Mouse (Mus musculus): ENCODE measurements around the gene Bicral.
"Not testable (repeated sequence)": the region's sequence is repeated elsewhere in the genome, so short reads cannot be mapped to it uniquely, and the experiment has no call there.

Bicral gene

DNA sequence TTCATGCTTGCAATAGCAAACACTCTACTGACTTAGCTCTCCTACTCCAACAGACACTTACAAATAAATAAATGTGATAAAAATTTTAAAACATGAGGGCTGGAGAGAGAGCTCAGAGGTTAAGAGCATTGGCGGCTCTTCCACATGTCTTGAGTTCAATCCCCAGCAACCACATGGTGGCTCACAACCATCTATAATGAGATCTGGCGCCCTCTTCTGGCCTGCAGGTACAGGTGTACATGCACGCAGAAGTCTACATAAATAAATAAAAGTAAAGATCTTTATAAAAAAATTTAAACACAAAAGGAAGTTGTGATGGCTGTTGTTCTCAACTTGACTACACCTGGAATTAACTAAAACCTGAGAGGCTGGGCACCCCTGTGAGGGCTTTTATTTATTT lies 17.3 kb upstream of the Bicral start:
- DNase-seq (ENCODE audit: low spot score in 2 of 2) = no peak

DNA sequence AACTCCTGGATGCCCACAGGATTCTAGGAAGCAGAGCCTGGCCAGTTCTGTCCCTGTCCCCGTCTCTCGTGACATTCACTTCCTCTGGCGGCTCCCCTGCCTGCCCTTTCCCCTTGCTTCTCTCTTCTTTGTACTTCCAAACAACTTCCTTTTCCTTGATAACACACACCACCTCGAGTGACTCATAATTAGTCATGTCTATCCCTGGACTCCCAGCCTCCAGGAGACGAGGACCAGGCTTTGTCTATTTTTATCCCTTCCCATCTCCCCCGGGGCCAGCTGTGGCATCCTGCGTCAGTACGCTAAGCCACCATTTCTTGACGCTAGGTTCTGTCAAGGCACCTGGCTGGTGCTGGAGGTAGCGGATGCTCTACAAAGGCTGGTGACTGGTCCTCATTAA lies 15.9 kb upstream of the Bicral start:
- peak; percentile 20 to 42 for DNase-seq (ENCODE audit: low spot score in 2 of 2)

DNA sequence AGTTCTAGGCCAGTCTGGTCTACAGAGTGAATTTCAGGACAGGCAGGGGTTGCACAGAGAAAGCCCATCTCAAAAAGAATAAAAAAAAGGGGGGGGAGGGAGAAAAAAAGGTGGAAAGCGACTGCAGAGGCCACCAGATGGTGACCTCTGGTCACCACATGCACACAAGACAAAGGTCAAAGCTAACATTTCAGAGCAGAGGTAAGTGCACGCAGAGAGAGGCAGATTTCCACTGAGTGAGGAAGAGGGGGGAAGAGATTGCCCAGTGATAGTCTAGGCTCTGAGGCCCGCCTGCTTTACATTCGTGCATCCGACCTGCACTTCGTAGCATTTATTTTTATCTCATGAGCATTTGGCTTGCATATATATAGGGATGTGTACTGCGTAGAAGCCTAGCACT lies 14.5 kb upstream of the Bicral start:
- no peak for DNase-seq (ENCODE audit: low spot score in 2 of 2)

DNA sequence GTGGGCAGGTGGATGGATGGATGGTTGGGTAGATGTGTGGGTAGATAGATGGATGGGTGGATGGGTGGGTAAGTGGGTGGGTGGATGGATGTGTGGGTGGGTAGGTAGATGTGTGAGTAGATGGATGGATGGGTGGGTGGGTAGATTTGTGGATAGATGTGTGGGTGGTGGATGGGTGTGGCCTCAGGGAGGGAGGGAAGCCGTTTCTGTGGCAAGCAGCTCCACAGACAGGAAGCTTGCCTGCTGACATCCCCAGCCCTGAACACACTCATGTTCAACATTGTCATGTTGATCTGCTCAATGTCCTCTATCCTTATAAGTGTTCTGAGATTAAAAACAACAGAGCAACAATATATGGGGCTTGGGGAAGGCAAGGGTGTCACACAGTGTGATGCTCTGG lies 12.6 kb upstream of the Bicral start:
- DNase-seq (ENCODE audit: low spot score in 2 of 2) = no peak

DNA sequence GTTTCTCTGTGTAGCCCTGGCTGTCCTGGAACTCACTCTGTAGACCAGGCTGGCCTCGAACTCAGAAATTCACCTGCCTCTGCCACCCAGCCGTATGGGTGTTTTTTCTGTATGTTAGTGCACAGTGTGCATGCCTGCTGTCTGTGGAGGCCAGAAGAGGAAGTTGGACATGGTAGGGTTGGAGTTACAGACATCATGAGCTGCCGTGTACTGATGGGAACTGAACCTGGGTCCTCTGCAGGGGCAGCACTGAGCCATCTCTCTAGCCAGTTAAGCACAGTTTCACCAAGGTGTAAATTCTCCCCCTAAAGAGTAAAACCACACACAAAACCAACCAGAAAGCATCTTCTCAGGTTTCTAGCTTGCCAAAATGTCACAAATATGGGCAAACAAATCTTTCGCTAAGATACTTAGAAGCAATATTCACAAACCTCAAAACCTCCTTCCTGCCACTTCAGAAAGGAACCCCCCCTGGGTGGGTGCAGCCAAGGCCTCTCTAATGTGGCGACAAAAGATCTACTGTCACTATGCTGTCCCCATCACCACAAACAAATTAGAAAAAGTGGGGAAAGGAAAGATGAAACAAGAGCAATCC lies 12.0 kb upstream of the Bicral start:
- no peak for DNase-seq (ENCODE audit: low spot score in 2 of 2)

DNA sequence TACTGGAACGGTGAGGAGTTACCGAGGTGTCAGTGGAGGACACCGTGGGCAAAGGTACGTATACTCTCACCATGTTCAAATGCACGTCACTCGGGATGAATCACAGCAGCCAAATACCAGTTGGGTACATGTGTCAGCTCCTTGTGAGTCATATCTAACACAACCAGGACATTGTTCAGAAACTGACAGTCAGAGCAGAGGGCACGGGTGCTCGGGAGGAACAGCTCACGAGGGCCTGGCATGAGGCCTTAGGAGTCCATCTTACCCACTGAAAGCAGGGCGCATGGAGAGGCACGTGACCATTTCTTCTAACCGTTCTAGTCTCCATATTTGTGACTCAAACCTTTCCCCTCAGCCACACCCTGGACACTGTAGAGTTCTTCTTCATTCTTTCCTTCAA lies 8.6 kb upstream of the Bicral start:
- peak in 1 of 2 experiments; percentile 34 for DNase-seq (ENCODE audit: low spot score in 2 of 2)

DNA sequence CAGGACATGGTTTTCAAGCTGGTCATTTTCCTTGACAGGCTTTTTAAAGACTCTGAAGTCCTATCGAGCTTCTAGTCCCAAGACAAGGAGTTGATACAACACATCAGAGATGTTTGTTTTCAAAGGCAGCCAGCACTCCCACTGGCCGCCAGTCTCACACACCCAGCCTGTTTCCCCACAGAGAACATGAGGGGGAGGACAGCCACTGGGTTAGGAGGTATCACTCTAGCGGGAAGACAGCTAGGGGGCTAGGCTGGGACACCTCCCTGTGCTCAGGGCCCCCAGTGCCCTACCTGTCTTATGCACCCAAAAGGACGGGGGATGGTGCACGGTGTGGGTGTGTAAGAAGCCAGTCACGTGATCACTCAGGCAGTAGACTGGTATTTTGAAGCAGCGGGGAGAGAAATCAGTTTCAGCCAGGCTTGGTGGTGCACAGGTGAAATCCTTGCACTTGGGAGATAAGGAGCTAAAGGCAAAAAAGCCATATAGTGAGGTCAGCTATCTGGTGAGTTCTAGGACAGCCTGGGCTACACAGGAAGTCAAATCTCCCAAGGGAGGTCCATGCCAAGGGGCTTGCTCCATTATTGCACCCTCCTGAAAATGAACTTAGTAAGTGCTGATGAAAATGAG lies 6.4 kb upstream of the Bicral start:
- DNase-seq (ENCODE audit: low spot score in 2 of 2) = no peak

DNA sequence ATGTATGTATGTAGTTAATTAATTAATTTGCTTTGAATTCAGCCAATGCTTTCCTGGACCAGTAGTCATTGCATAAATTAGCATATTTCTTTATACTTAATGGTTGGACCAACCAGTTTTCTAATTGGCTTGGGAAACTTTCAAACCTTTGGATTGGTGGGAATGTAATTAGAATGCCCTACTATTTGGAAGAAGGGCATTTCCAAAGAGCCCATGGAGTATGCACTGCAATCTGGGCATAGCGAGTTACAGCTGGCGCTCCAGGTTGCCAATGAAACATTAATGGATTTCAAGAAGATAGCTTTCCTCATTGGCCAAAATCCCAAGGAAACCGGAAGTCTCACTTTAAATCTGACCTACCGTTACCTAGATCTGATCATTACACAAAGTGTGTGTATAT lies 1.8 kb upstream of the Bicral start:
- DNase-seq (ENCODE audit: low spot score in 2 of 2) = no peak

DNA sequence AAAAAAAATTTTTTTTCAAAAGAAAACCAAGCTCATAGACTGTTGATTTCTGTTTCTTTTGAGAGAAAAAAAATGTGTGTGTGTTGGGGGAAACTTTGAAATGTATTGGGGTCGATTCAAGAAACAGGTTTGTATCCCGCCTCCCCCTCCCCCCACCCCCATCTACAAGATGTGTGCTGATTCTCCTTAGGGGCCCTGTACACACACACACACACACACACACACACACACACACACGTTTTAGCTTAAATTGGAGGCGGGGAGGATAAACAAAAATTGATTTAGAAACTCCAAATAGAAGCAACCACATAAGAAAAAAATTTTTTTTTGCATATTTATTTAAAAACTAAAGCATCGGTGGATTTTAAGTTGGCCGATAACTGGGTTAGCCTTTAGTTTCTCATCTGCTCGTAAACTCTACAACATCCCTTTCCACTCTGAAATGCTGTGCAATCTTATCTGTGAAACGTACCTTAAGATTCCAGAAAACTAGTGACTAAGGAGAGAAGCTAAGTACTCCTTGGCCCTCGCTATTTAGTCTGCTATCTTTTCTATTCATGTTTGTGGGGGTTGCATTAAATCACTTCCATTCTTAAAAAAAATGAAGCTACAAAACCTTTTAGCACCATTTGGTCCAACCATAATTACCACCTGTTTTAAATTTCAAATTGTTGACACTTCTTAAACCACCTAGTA lies 615 bp upstream of the Bicral start:
- DNase-seq (ENCODE audit: low spot score in 2 of 2) = no peak

DNA sequence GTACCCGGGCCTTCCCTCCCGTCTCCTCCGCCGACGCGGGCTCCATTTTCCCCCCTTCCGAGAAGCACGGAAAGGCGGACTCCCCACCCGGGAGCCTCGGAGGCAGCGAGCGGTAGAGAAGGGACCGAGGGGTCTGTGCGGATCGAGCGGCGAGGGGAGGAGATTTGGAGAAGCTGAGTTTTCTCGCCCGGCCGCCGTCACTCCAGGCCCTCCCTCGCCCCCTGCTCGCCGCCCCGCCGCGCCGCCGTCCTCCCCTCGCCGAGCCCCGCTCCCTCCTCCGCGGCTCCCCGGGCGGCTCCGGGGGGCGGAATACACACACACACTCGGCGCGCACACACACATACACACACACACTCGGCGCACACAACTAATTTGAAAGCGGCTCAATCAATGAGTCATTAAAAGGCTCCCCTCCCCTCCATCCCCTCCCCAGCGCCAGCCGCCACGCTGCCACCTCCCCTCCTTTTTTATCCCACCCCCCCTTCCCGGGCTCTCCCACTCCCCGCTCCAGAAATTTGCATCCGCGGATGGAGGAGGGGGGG lies 850 bp downstream of the Bicral start:
- DNase-seq (ENCODE audit: low spot score in 2 of 2) = peak; percentile 68 to 78

DNA sequence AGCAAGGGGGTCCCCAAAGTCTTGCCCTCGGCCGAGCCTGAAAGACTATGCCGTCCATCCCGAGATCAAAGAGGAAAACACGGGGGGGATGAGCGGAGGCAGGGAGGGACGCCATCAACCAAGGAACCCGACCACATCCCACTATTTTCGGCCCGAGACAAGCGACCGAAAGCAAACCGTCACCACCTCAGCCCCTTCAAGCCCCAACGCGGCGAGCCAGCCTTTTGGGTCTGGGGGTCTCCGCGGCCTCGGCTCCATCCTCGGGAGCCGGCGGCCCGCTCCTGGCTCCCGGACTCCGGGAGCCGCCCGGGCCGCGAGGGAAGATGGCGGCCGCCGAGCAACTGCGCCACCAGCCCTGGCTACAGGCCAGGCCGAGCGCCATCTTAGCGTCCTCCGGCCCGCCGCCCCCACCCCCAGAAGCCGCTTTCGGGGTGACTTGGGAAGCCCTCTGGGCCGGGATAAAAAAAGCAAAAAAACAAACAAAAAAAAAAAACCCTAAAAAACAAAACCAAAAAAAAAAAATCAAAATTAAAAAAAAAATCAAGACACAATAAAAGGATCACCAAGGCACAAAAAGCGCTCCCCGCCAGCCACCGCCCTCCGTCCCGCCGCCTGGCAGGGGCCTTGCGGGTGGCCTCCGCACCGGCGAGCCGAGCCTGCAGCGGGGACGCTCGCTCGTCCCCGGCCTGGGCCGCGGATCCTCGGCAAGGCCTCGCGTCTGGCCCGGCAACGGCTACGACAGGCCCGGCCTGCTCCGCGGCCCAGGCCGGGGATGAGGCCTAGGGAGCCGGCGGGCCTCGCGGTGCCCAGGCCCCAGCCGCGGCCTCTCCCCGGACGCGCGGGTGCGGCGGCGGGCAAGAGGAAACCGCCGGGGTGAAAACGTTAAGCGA lies 1.6 kb downstream of the Bicral start:
- peak; percentile 70 to 78 for DNase-seq (ENCODE audit: low spot score in 2 of 2)

DNA sequence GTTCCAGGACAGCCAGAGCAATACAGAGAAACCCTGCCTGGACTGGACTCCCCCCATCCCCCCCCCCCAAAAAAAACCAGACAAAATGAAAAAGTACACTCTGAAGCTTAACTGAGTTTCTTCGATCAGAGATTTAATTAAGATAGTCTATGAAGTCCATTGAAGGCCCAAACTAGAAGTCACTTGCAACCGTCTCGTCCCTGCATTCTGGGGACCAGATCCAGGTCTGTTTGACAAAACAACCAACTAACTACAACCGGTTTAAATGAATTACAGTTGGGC lies 2.2 kb downstream of the Bicral start:
- DNase-seq (ENCODE audit: low spot score in 2 of 2) = no peak

DNA sequence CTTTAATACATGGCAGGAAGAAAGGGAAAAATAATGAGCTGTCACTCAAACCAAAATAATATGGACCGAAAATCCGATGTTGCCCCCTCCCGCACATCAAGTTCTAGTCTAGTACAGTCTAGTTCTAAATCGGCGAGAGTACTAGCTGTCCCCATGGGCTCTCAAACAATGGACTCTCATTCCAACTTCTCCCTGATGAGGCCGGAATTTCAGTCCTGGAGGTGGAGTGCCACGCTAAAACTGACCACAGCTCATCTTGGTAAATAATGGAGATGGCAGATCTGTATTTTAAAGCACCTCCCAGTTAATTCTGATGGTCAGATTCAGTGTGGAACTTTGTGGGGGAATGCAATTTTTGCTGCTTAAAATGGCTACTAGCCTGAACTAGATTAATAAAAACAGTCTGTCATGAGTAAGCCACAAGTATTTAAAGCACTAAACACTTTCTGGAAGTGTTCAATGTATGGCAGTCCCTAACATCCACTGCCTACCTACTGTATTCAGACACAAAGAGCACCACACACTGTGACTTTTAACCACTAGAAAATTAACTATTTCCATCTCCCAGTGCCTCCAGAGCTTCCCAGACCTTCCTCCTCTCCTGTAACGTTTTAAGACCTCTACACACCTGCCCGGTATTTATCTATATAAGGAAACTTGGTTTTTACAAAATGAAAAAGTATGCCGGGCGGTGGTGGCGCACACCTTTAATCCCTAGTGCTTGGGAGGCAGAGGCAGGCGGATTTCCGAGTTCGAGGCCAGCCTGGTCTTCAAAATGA lies 2.8 kb downstream of the Bicral start:
- peak in 1 of 2 experiments; percentile 12 for DNase-seq (ENCODE audit: low spot score in 2 of 2)

DNA sequence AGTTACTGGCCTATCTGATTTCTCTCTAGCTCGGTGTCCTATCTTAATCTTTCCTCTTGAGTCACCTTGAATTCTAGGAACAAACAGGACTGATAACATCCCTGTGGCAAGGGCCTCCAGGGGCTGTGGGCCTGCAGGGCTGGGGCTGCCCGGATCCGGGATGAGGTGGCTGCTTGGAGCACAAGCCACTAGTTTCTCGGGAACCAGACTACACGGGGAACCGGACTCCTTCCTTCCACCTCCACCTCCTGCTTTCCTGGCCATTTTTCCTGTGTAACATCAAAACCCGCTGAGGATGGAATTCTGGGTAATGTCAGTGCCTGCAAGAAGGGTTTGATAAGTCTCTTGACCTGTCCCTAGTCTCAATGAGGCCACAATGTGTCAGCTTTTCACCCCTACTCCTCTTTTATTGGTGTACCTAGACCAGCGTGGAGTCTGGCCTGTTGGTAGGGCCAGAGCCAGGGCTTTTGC lies 3.6 kb downstream of the Bicral start:
- DNase-seq (ENCODE audit: low spot score in 2 of 2) = peak; percentile 15 to 34

DNA sequence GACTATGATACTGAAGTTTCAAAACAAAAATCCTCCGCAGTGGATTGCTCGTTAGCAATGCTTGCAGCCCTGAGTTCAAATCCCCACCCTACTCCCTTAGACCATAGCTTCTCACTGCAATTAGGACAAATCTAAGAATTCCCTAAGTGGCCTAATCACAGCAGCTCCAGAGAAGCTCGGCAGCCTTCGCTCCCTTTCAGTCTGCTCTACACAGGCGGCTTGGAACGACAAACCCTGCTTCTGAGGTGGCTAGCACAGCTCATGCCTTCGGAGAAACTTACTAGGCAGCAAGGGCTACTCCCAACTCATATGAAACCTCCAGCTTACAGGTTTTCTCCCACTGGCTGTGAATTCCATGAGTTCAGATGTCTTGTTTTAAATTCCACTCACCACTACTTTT lies 4.2 kb downstream of the Bicral start:
- no peak for DNase-seq (ENCODE audit: low spot score in 2 of 2)

DNA sequence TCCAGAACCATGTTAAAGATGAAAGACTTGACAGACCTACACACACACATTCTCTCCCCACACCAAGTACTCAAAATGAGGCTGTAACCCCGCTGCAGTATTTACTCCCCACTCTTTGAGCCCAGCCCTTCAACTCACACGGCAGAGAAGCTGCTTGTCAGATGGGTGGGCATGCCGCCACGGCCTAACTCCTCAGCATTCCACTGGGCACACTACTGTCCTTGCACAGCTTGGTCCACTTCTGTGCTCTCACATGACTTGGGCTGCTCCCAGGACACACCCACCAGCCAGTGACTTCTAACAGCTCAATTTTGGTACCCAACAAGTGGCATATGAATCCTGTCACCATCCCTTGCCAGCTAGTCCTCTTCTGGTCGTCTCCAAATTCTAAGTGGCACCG lies 5.0 kb downstream of the Bicral start:
- DNase-seq (ENCODE audit: low spot score in 2 of 2) = peak; percentile 29 to 53

DNA sequence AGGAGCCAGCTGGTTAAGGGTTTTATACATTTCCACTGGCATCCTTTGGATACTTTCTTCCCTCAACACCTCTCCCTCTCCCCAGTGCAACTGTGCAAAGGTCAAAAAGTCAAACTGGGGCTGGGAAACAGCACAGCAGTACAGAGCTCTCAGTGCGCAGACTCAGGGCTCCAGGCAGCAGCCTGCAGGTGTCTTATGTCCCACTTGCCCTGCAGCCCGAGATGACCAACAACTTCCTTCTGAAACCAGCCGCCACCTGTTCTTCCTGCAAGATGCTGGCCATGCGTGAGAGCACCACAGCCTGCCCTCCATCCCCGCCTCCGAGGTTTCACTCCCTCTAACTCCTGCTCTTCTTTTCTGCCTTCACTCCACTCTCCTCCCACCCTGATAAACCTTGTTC lies 5.6 kb downstream of the Bicral start:
- DNase-seq (ENCODE audit: low spot score in 2 of 2) = peak in 1 of 2 experiments; percentile 20

DNA sequence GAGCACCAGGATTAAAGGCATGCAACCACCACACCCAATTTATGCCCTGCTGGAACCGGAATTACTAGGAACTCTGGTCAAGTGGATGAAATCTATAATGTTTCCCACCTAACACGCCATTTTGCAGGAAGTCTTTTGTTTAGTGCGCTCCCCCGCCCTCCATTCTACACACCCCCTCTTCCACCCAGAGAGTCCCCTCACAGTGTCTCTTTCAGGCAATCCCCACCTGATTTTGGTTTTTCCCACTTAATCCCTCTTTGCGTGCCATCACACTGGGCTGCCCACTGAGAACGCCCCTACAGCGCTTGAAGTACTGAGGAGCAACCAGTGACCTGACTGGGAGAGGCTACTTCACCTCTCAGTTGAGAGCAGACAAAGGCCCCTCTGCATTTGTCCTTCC lies 11.1 kb downstream of the Bicral start:
- DNase-seq (ENCODE audit: low spot score in 2 of 2) = no peak

DNA sequence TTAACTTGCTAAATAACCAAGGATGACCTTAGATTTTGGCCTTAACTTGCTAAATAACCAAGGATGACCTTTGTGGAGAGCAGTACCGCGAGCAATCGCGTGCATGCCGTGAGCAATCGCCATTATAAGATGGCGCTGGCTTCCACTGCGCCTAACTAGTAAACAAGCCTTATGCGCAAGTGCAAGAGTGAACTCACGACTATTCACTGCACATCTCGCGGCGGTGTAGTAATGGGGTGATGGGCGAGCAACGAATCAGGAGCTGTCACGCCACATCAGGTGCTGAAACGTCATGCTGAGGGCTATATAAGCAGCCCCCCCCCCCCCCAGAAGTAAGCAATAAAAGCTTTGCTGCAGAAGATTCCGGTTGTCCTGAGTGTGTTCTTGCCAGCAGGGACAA lies 11.7 kb downstream of the Bicral start:
- DNase-seq (ENCODE audit: low spot score in 2 of 2) = not testable (repeated sequence)

DNA sequence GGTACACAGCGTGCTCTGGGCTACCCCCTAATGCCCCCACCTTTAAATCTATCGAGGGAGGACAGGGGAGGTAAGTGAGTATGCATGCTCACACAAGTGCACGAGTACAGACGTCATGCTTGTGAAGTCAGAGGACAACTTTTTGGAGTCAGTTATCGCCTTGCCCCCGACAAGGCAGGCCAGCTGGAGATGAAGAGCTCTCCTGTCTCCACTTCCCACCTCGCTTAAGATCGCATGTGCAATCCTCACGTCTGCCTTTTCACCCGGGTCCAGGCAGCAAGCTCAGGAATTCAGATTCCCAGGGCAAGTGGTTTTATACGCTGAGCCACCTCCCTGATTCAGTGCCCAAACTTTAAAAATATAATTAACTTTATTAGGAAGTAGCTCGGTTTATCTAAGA lies 13.0 kb downstream of the Bicral start:
- no peak for DNase-seq (ENCODE audit: low spot score in 2 of 2)

DNA sequence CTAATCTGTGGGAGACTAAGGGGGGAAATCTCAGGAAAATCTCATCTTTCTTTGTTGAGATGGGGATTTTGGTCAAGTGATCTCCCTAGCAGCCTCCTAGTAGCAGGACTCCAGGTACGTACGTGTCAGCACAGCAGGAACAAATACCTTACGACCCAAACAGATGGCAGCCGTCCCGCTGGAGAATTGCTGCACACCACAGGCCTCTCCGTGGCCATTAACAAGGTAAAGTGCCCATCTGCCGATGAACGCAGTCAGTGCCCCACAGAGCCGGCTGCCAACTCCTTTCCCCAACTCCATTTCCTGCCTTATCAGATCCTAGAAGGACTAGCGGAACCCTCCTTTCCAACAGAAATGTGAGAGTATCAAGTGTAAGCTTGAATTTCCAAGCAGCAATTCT lies 13.5 kb downstream of the Bicral start:
- DNase-seq (ENCODE audit: low spot score in 2 of 2) = no peak

Measured in urinary bladder, postnatal 36 days (tissue).